Mouse (Mus musculus) frontal cortex, adult (tissue): ENCODE results near the gene Rsph10b.

ENCODE experiments used
- ATAC-seq: cut with Nextera tagmentation; 2 replicates; pipeline ENCODE4 v1.9.2; 2017; ENCODE audit warnings: mild to moderate bottlenecking, moderate library complexity, mixed read lengths; ENCODE audit not compliant: low TSS enrichment

Rsph10b gene

GRCm38 (mm10) chr5:143932831-143933230, at the start of gene Rsph10b:
TSS of gene Rsph10b (plus strand) at chr5:143933035.
- no peak for ATAC-seq

- no peak for ATAC-seq
These were observed 47.6 kb upstream of the Rsph10b start for GRCm38 (mm10) chr5:143885274-143885673.

GRCm38 (mm10) chr5:143890741-143891140, 42.1 kb upstream of the Rsph10b start:
- ATAC-seq = no peak

GRCm38 (mm10) chr5:143892255-143892886, 40.5 kb upstream of the Rsph10b start:
- ATAC-seq = peak; percentile 73

GRCm38 (mm10) chr5:143893396-143893795, 39.4 kb upstream of the Rsph10b start:
- no peak for ATAC-seq

GRCm38 (mm10) chr5:143897635-143898330, 35.1 kb upstream of the Rsph10b start, which contains the start of gene Ankrd61:
TSS of gene Ankrd61 (minus strand) at chr5:143897685.
- ATAC-seq = no peak

- ATAC-seq = peak; percentile 22; the same call in 1 of the 2 replicates
These were observed 30.7 kb upstream of the Rsph10b start for GRCm38 (mm10) chr5:143902111-143902510.

GRCm38 (mm10) chr5:143903813-143904212, 29.0 kb upstream of the Rsph10b start:
- ATAC-seq = no peak

- no peak for ATAC-seq
These were observed 26.4 kb upstream of the Rsph10b start for GRCm38 (mm10) chr5:143906429-143906828.

- no peak for ATAC-seq
These were observed 23.9 kb upstream of the Rsph10b start for GRCm38 (mm10) chr5:143908926-143909325.

- peak; percentile 96 for ATAC-seq
These were observed 23.1 kb upstream of the Rsph10b start, which contains the start of the genes Aimp2 and Pms2 for GRCm38 (mm10) chr5:143909417-143910400. TSS of gene Aimp2 (minus strand) at chr5:143909847. TSS of gene Pms2 (plus strand) at chr5:143909964.

- no peak for ATAC-seq
These were observed 16.6 kb upstream of the Rsph10b start for GRCm38 (mm10) chr5:143916221-143916620.

- ATAC-seq = no peak
These were observed 15.4 kb upstream of the Rsph10b start for GRCm38 (mm10) chr5:143917418-143917817.

- no peak for ATAC-seq
These were observed 14.7 kb upstream of the Rsph10b start for GRCm38 (mm10) chr5:143918120-143918519.

GRCm38 (mm10) chr5:143924781-143925452, 7.9 kb upstream of the Rsph10b start:
- ATAC-seq = no peak

- ATAC-seq = no peak
These were observed 5.0 kb upstream of the Rsph10b start, which contains the start of gene Gm42421 for GRCm38 (mm10) chr5:143927875-143928274. TSS of gene Gm42421 (plus strand) at chr5:143928175.

- no peak for ATAC-seq
These were observed 3.5 kb upstream of the Rsph10b start for GRCm38 (mm10) chr5:143929291-143929690.

GRCm38 (mm10) chr5:143930656-143931055, 2.2 kb upstream of the Rsph10b start:
- no peak for ATAC-seq

- no peak for ATAC-seq
These were observed 813 bp upstream of the Rsph10b start for GRCm38 (mm10) chr5:143931863-143932580.

GRCm38 (mm10) chr5:143933414-143933813, 579 bp downstream of the Rsph10b start:
- no peak for ATAC-seq

- ATAC-seq = no peak
These were observed 1.0 kb downstream of the Rsph10b start for GRCm38 (mm10) chr5:143933875-143934274.
